In the genomic region with DNA sequence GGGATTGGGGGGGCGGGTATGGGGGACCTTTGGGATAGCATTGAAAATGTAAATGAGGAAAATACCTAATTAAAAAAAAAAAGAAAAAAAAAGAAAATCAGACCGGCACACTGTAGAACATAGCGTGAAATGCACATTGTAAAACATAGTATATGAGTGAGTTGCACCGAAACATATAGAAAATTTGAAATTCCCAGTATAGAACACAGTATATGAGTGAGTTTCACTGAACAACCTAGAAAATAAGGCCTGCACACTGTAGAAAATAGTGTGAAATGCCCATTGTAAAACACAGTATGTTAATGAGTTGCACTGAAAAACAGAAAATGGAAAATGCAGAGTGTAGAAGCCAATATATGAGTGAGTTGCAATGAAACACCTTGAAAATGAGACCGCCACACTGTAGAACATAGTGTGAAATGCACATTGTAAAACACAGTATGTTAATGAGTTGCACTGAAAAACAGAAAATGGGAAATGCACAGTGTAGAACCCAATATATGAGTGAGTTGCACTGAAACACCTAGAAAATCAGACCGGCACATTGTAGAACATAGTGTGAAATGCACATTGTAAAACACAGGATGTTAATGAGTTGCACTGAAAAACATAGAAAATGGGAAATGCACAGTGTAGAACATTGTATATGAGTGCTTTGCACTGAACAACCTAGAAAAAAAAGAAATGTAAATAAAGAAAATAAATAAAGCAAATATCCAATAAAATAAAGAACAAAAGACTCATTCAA, we compare ENCODE assay signal across 8 mouse cellular contexts. TPM values are rescaled to one million over a fixed set of nuclear protein-coding genes. Genes with fewer than 3 reads are reported as not detected.
DNase-seq lines count a peak whose midpoint lies in the region; ATAC-seq and TF ChIP-seq lines count a peak whose summit lies in the region.

No protein-coding gene starts in this region.

- WGBS in kidney, adult 2 months, result 53% methylated on average over 6 of the region's 6 CpGs
- 53% methylated on average over 5 of the region's 6 CpGs for WGBS in embryonic facial prominence, embryonic 15.5 days
- 50% methylated on average over 6 of the region's 6 CpGs for WGBS in limb, embryonic 12.5 days
- WGBS in midbrain, embryonic 16.5 days, result 51% methylated on average over 6 of the region's 6 CpGs

- peaks cover 5% of the 10 kb centered on the region for H3K9me3 ChIP-seq in embryonic facial prominence, embryonic 15.5 days (replicated peaks)
- H3K9me3 ChIP-seq in limb, embryonic 12.5 days, result peaks cover 5% of the 10 kb centered on the region
- peaks cover 8% of the 10 kb centered on the region for H3K9me3 ChIP-seq in midbrain, embryonic 16.5 days (replicated peaks; ENCODE audit: control insufficient read depth, low read length, poor library complexity, severe bottlenecking)

- no peaks in the 10 kb centered on the region for H3K4me1 ChIP-seq in kidney, adult 2 months (ENCODE audit: control insufficient read depth, insufficient read depth, low read length)
- no peaks in the 10 kb centered on the region for H3K4me1 ChIP-seq in embryonic facial prominence, embryonic 15.5 days
- H3K4me1 ChIP-seq in limb, embryonic 12.5 days (replicated peaks), result no peaks in the 10 kb centered on the region
- no peaks in the 10 kb centered on the region for H3K4me1 ChIP-seq in midbrain, embryonic 16.5 days (ENCODE audit: control insufficient read depth, insufficient read depth, low read length)

- no peak overlapping the region for H3K4me2 ChIP-seq in embryonic facial prominence, embryonic 15.5 days (replicated peaks)
- no peak overlapping the region for H3K4me2 ChIP-seq in limb, embryonic 12.5 days
- no peak overlapping the region for H3K4me2 ChIP-seq in midbrain, embryonic 16.5 days (ENCODE audit: low read length)

- peak; percentile 100 for ATAC-seq in embryonic facial prominence, embryonic 15.5 days (ENCODE audit: insufficient number of reproducible peaks, low FRiP score, low TSS enrichment, low read depth)
- ATAC-seq in limb, embryonic 12.5 days (ENCODE audit: insufficient number of reproducible peaks, insufficient read depth, low FRiP score, low TSS enrichment, low read depth), result peak; percentile 100
- peak; percentile 100 for ATAC-seq in midbrain, embryonic 16.5 days

- H3K36me3 ChIP-seq in kidney, adult 2 months (ENCODE audit: control insufficient read depth, insufficient read depth, low read length), result peaks cover 2% of the 10 kb centered on the region
- H3K36me3 ChIP-seq in embryonic facial prominence, embryonic 15.5 days, result no peaks in the 10 kb centered on the region
- H3K36me3 ChIP-seq in limb, embryonic 12.5 days, result no peaks in the 10 kb centered on the region
- H3K36me3 ChIP-seq in midbrain, embryonic 16.5 days (ENCODE audit: control insufficient read depth, insufficient read depth, low read length), result 0 out of 2 replicates have a peak, but pooled peaks cover 3% of the 10 kb centered on the region

- peaks cover 4% of the 10 kb centered on the region for H3K27me3 ChIP-seq in kidney, adult 2 months (replicated peaks; ENCODE audit: control insufficient read depth, insufficient read depth, low read length)
- H3K27me3 ChIP-seq in embryonic facial prominence, embryonic 15.5 days, result no peaks in the 10 kb centered on the region
- H3K27me3 ChIP-seq in limb, embryonic 12.5 days, result no peaks in the 10 kb centered on the region
- H3K27me3 ChIP-seq in midbrain, embryonic 16.5 days (ENCODE audit: control insufficient read depth, insufficient read depth, low read depth, low read length), result no peaks in the 10 kb centered on the region

- H3K4me3 ChIP-seq in kidney, adult 2 months (ENCODE audit: insufficient read depth, low read depth, low read length), result no peak overlapping the region; the same call in 1 of the 2 replicates
- H3K4me3 ChIP-seq in embryonic facial prominence, embryonic 15.5 days (replicated peaks), result no peak overlapping the region
- H3K4me3 ChIP-seq in limb, embryonic 12.5 days (replicated peaks), result no peak overlapping the region
- no peak overlapping the region for H3K4me3 ChIP-seq in midbrain, embryonic 16.5 days (ENCODE audit: low read depth, low read length)

- peak; percentile 44 for TF ChIP-seq POLR2A in kidney, adult 2 months (IDR thresholded peaks at IDR 0.05; ENCODE audit: low read depth, low read length)

- DNase-seq in kidney, adult 2 months, result peak; percentile 48
- no peak for DNase-seq in kidney, adult 11 months
- peak; percentile 1 for DNase-seq in T-cell, adult 2 months (ENCODE audit: low spot score)
- peak; percentile 6 to 13 for DNase-seq in heart, postnatal 36 days
- DNase-seq in urinary bladder, postnatal 25 days (ENCODE audit: low spot score), result peak; percentile 6

- no peak overlapping the region for H3K27ac ChIP-seq in kidney, adult 2 months (ENCODE audit: insufficient read depth, low read depth, low read length)
- no peak overlapping the region for H3K27ac ChIP-seq in embryonic facial prominence, embryonic 15.5 days (replicated peaks)
- no peak overlapping the region for H3K27ac ChIP-seq in limb, embryonic 12.5 days
- no peak overlapping the region for H3K27ac ChIP-seq in midbrain, embryonic 16.5 days (ENCODE audit: low read length)

- no peak for TF ChIP-seq CTCF in kidney, adult 2 months (conservative IDR thresholded peaks at IDR 0.05; ENCODE audit: insufficient read depth, insufficient read length, low read depth, low read length)

- intact Hi-C loops in heart, postnatal 36 days (cut with DNase I), result no loop called here

- H3K9ac ChIP-seq in embryonic facial prominence, embryonic 15.5 days, result no peak overlapping the region
- H3K9ac ChIP-seq in limb, embryonic 12.5 days (replicated peaks), result no peak overlapping the region
- no peak overlapping the region for H3K9ac ChIP-seq in midbrain, embryonic 16.5 days (ENCODE audit: low read depth, low read length)

RNA-seq across cellular contexts. Expression of a gene that starts 4.1 kb away (rescaled TPM):
- not detected in 2 replicates for polyA plus RNA-seq in kidney, adult 2 months (2012; rRNA removed)
- not detected in 2 replicates for polyA plus RNA-seq in embryonic facial prominence, embryonic 15.5 days (2015; fragmentation: Nextera tagmentation; extraction: Ambion mirVana)
- total RNA-seq in heart, postnatal 36 days (2021), result not detected
- not detected in 2 replicates for polyA plus RNA-seq in limb, embryonic 12.5 days (2016; fragmentation: Nextera tagmentation; extraction: Ambion mirVana)
- not detected in 2 replicates for polyA plus RNA-seq in midbrain, embryonic 16.5 days (2015; fragmentation: Nextera tagmentation; extraction: Ambion mirVana)
